20 mouse cellular contexts compared by ENCODE assay signal in the genomic region with DNA sequence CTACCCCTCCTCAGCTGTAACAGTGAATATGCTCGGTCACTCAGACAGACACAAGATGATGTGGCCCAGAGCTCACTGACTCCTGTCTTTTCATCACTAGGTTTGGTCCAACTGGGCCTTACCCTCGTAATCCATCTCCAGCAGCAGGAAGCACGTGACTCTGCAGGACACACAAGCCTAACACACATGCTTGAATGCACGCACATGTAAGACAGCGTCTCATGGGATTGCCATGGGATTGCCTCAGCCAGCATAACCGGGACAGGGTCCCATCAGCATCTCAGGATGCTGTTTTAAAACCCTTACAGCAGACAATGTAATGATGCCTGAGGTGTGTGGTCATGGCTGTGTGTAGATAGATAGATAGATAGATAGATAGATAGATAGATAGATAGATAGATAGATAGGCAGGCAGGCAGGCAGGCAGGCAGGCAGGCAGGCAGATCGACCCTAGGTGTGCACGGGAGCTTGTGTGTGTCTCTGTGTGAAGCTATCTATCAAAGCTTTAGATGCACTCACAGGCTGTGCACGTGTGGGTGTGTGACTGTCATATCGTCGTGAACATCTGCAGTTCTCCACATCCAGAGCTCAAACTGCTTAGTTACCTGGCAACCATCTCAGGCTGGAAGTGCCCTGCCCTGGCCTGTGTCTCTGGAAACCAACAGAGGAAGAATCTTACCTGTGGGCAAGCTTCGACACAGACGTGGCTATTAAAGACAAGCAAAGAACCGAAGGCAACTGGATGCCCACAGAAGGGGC. TPM values are rescaled to one million over a fixed set of nuclear protein-coding genes. Genes with fewer than 3 reads are reported as not detected.
DNase-seq lines count a peak whose midpoint lies in the region; ATAC-seq lines count a peak whose summit lies in the region.
"Had no signal": no experiment of that assay in that cellular context is flagged by ENCODE, and none has a peak within 500 bp of the region (broad histone marks: within the 10 kb centered on the region; RNA-seq: fewer than 3 reads in every experiment).

No protein-coding gene starts in this region.

- H3K9me3 ChIP-seq in forebrain, embryonic 12.5 days = no peaks in the 10 kb centered on the region
- no peaks in the 10 kb centered on the region for H3K9me3 ChIP-seq in forebrain, embryonic 10.5 days
- no peaks in the 10 kb centered on the region for H3K9me3 ChIP-seq in midbrain, embryonic 13.5 days
- H3K9me3 ChIP-seq in midbrain, embryonic 11.5 days (ENCODE audit: control insufficient read depth, low read length) = no peaks in the 10 kb centered on the region
- no peaks in the 10 kb centered on the region for H3K9me3 ChIP-seq in forebrain, embryonic 14.5 days (replicated peaks; ENCODE audit: control insufficient read depth, low read length)
- H3K9me3 ChIP-seq: embryonic facial prominence, embryonic 12.5 days; heart, embryonic 10.5 days had no signal

- no peaks in the 10 kb centered on the region; the same call in 1 of the 2 replicates for H3K36me3 ChIP-seq in forebrain, embryonic 12.5 days (replicated peaks)
- peaks cover 42% of the 10 kb centered on the region for H3K36me3 ChIP-seq in forebrain, embryonic 10.5 days (replicated peaks)
- no peaks in the 10 kb centered on the region for H3K36me3 ChIP-seq in midbrain, embryonic 13.5 days
- no peaks in the 10 kb centered on the region for H3K36me3 ChIP-seq in midbrain, embryonic 11.5 days (ENCODE audit: control insufficient read depth, insufficient read depth, low read length)
- H3K36me3 ChIP-seq in forebrain, embryonic 14.5 days (ENCODE audit: control insufficient read depth, insufficient read depth, low read length) = no peaks in the 10 kb centered on the region
- H3K36me3 ChIP-seq: heart, embryonic 10.5 days had no signal

- H3K4me2 ChIP-seq in forebrain, embryonic 12.5 days = no peak overlapping the region
- H3K4me2 ChIP-seq in midbrain, embryonic 13.5 days (replicated peaks) = no peak overlapping the region
- H3K4me2 ChIP-seq in midbrain, embryonic 11.5 days = no peak overlapping the region
- H3K4me2 ChIP-seq in forebrain, embryonic 14.5 days (ENCODE audit: low read length) = no peak overlapping the region
- H3K4me2 ChIP-seq: embryonic facial prominence, embryonic 12.5 days; limb, embryonic 12.5 days had no signal

- peaks cover 64% of the 10 kb centered on the region for H3K4me1 ChIP-seq in forebrain, embryonic 12.5 days
- peaks cover 60% of the 10 kb centered on the region for H3K4me1 ChIP-seq in forebrain, embryonic 10.5 days
- H3K4me1 ChIP-seq in midbrain, embryonic 13.5 days (replicated peaks) = peaks cover 71% of the 10 kb centered on the region
- peaks cover 9% of the 10 kb centered on the region for H3K4me1 ChIP-seq in midbrain, embryonic 11.5 days (ENCODE audit: control insufficient read depth, insufficient read depth, low read length)
- H3K4me1 ChIP-seq in forebrain, embryonic 14.5 days (ENCODE audit: control insufficient read depth, insufficient read depth, low read length) = peaks cover 19% of the 10 kb centered on the region
- H3K4me1 ChIP-seq: megakaryocyte, embryonic 14.5 days had no signal

- intact Hi-C loops in heart, postnatal 36 days (cut with DNase I) = no loop called here

- 0 out of 2 replicates have a peak overlapping the region, but pooled peaks have one; percentile 42 for H3K27ac ChIP-seq in forebrain, embryonic 12.5 days
- no peak overlapping the region for H3K27ac ChIP-seq in forebrain, embryonic 10.5 days
- 0 out of 2 replicates have a peak overlapping the region, but pooled peaks have one; percentile 36 for H3K27ac ChIP-seq in midbrain, embryonic 13.5 days
- no peak overlapping the region for H3K27ac ChIP-seq in midbrain, embryonic 11.5 days (ENCODE audit: low read depth, low read length)
- peak overlapping the region; percentile 2; the same call in 1 of the 2 replicates for H3K27ac ChIP-seq in forebrain, embryonic 14.5 days (ENCODE audit: low read depth, low read length)
- H3K27ac ChIP-seq: embryonic facial prominence, embryonic 12.5 days; heart, embryonic 10.5 days; limb, embryonic 12.5 days; liver, embryonic 14.5 days had no signal

- H3K4me3 ChIP-seq in forebrain, embryonic 12.5 days (replicated peaks) = no peak overlapping the region
- no peak overlapping the region for H3K4me3 ChIP-seq in forebrain, embryonic 10.5 days
- H3K4me3 ChIP-seq in midbrain, embryonic 13.5 days (replicated peaks) = no peak overlapping the region
- no peak overlapping the region for H3K4me3 ChIP-seq in midbrain, embryonic 11.5 days (ENCODE audit: low read depth, low read length)
- H3K4me3 ChIP-seq in forebrain, embryonic 14.5 days (ENCODE audit: low read depth, low read length) = no peak overlapping the region
- H3K4me3 ChIP-seq: embryonic facial prominence, embryonic 12.5 days; heart, embryonic 10.5 days; limb, embryonic 12.5 days; megakaryocyte, embryonic 14.5 days had no signal

- 87% methylated on average over 14 of the region's 14 CpGs for WGBS in forebrain, embryonic 12.5 days
- 92% methylated on average over 14 of the region's 14 CpGs for WGBS in forebrain, embryonic 10.5 days
- WGBS in midbrain, embryonic 13.5 days = 79% methylated on average over 14 of the region's 14 CpGs
- WGBS in midbrain, embryonic 11.5 days = 90% methylated on average over 14 of the region's 14 CpGs
- WGBS in forebrain, embryonic 14.5 days = 84% methylated on average over 14 of the region's 14 CpGs

- H3K9ac ChIP-seq in forebrain, embryonic 12.5 days = no peak overlapping the region
- H3K9ac ChIP-seq in midbrain, embryonic 13.5 days (replicated peaks) = no peak overlapping the region
- H3K9ac ChIP-seq in midbrain, embryonic 11.5 days (ENCODE audit: low read length) = no peak overlapping the region
- no peak overlapping the region for H3K9ac ChIP-seq in forebrain, embryonic 14.5 days (ENCODE audit: low read length)
- H3K9ac ChIP-seq: embryonic facial prominence, embryonic 12.5 days; limb, embryonic 12.5 days; liver, embryonic 14.5 days had no signal

- ATAC-seq in forebrain, embryonic 12.5 days (ENCODE audit: low FRiP score) = no peak
- ATAC-seq in midbrain, embryonic 13.5 days = no peak
- ATAC-seq in midbrain, embryonic 11.5 days (ENCODE audit: low FRiP score) = no peak
- ATAC-seq in forebrain, embryonic 14.5 days = no peak

- H3K27me3 ChIP-seq in forebrain, embryonic 12.5 days = no peaks in the 10 kb centered on the region
- no peaks in the 10 kb centered on the region for H3K27me3 ChIP-seq in forebrain, embryonic 10.5 days (ENCODE audit: poor library complexity, severe bottlenecking)
- H3K27me3 ChIP-seq in midbrain, embryonic 13.5 days = no peaks in the 10 kb centered on the region
- H3K27me3 ChIP-seq in midbrain, embryonic 11.5 days (ENCODE audit: control insufficient read depth, insufficient read depth, low read length) = no peaks in the 10 kb centered on the region
- no peaks in the 10 kb centered on the region for H3K27me3 ChIP-seq in forebrain, embryonic 14.5 days (replicated peaks; ENCODE audit: control insufficient read depth, insufficient read depth, low read length)
- H3K27me3 ChIP-seq: embryonic facial prominence, embryonic 12.5 days; limb, embryonic 12.5 days had no signal

- DNase-seq in forebrain, embryonic 10.5 days (ENCODE audit: extremely low spot score, low spot score) = no peak
- DNase-seq in midbrain, embryonic 11.5 days (ENCODE audit: low spot score, missing footprints) = no peak
- DNase-seq in forebrain, embryonic 14.5 days (ENCODE audit: low spot score) = no peak
- peak; percentile 41 for DNase-seq in naive thymus-derived CD4-positive, alpha-beta T cell, adult 2 months (ENCODE audit: low read depth)
- DNase-seq in B cell, adult 2 months = no peak
- DNase-seq in heart, postnatal 36 days = no peak
- DNase-seq: adrenal gland, postnatal 25 days; cerebellum, adult 2 months; heart, postnatal 10 days; kidney, adult 9 months; kidney, postnatal 4 days; right cerebral cortex, postnatal 4 days; thymus, adult 18-20 months had no signal

RNA-seq across cellular contexts. Expression of a gene that starts 47.3 kb away (rescaled TPM):
- 28.0 and 28.1 TPM in 2 replicates for polyA plus RNA-seq in forebrain, embryonic 12.5 days (2016; fragmentation: Nextera tagmentation; extraction: Ambion mirVana)
- polyA plus RNA-seq in forebrain, embryonic 10.5 days (2016; fragmentation: Nextera tagmentation; extraction: Ambion mirVana) = 22.5 and 22.7 TPM in 2 replicates
- polyA plus RNA-seq in midbrain, embryonic 13.5 days (2015; fragmentation: Nextera tagmentation; extraction: Ambion mirVana) = 50.0 and 53.1 TPM in 2 replicates
- 13.3 and 15.2 TPM in 2 replicates for polyA plus RNA-seq in midbrain, embryonic 11.5 days (2014; fragmentation: Nextera tagmentation; extraction: Ambion mirVana)
- polyA plus RNA-seq in forebrain, embryonic 14.5 days (2014; fragmentation: Nextera tagmentation; extraction: Ambion mirVana) = 24.6 and 35.8 TPM in 2 replicates
- total RNA-seq in heart, postnatal 36 days (2021) = 10 to 100 TPM; 57.7 to 67.8 TPM

RNA-seq across cellular contexts. Expression of a gene that starts 47.4 kb away (rescaled TPM):
- 20.7 TPM in 2 replicates for polyA plus RNA-seq in forebrain, embryonic 12.5 days (2016; fragmentation: Nextera tagmentation; extraction: Ambion mirVana)
- 23.1 and 23.6 TPM in 2 replicates for polyA plus RNA-seq in forebrain, embryonic 10.5 days (2016; fragmentation: Nextera tagmentation; extraction: Ambion mirVana)
- polyA plus RNA-seq in midbrain, embryonic 13.5 days (2015; fragmentation: Nextera tagmentation; extraction: Ambion mirVana) = 17.6 and 18.1 TPM in 2 replicates
- 18.6 and 18.9 TPM in 2 replicates for polyA plus RNA-seq in midbrain, embryonic 11.5 days (2014; fragmentation: Nextera tagmentation; extraction: Ambion mirVana)
- 11.0 and 12.5 TPM in 2 replicates for polyA plus RNA-seq in forebrain, embryonic 14.5 days (2014; fragmentation: Nextera tagmentation; extraction: Ambion mirVana)
- total RNA-seq in heart, postnatal 36 days (2021) = under 1 TPM in 1 of 2 experiments, not detected in 1; 0.38 TPM

Comparison
In these comparisons a context has a peak if more than half of its experiments do, and no peak if none do; other contexts are left out.
1. H3K27ac ChIP-seq: peak in forebrain, embryonic 12.5 days (single experiment), midbrain, embryonic 13.5 days (single experiment) and forebrain, embryonic 14.5 days (single experiment); none in forebrain, embryonic 10.5 days (single experiment) and midbrain, embryonic 11.5 days (single experiment).